Mouse (Mus musculus) olfactory bulb, adult 2 months (tissue): ENCODE data around the gene Ms4a15.

Experiments used
- CTCF ChIP-seq: fragments of 200-500 bp; IDR thresholded peaks from 2 replicates; pipeline ENCODE4 v1.5.1; 2012; ENCODE audit warnings: low read depth, mild to moderate bottlenecking, low read length, moderate library complexity; ENCODE audit not compliant: insufficient read depth
- POLR2A ChIP-seq: fragments of 200-500 bp; IDR thresholded peaks from 2 replicates; pipeline ENCODE4 v1.6.1; 2012; ENCODE audit warnings: mild to moderate bottlenecking, low read depth, low read length, moderate library complexity; ENCODE audit not compliant: insufficient read depth

DNA sequence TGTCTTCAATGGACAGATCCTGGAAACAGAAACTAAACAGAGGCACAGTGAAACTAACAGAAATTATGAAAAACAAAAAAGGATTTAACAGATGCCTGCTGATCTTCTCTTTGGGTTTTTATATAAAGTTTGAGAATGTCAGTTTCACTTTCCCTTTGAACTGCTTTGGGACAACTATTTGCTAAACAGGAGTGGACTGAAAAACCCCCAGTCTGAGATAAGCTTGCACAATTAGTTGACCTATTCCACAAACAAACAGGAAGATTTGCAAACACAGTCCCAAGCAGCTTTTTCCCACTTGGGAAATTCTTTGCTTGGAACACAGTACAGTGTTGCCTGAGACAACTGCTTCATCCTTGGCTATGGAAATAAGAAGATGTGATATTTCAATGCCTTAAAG is 44.5 kb upstream of the Ms4a15 start:
- TF ChIP-seq CTCF, result no peak
- TF ChIP-seq POLR2A, result no peak
